Mouse (Mus musculus): ENCODE results near the gene Antxr2.

Gene Antxr2

GRCm38 (mm10) chr5:97996500-97997176 is 34.2 kb downstream of the Antxr2 start:
- no peak for DNase-seq (ENCODE audit: low read depth in 1 of 2, low spot score in 2 of 2)

GRCm38 (mm10) chr5:97995881-97996280 is 35.0 kb downstream of the Antxr2 start:
- no peak for DNase-seq (ENCODE audit: low read depth in 1 of 2, low spot score in 2 of 2)

- no peak for DNase-seq (ENCODE audit: low read depth in 1 of 2, low spot score in 2 of 2)
Measured at GRCm38 (mm10) chr5:97986656-97987294, 44.1 kb downstream of the Antxr2 start.

GRCm38 (mm10) chr5:97983375-97983774 is 47.5 kb downstream of the Antxr2 start:
- no peak for DNase-seq (ENCODE audit: low read depth in 1 of 2, low spot score in 2 of 2)

DNA sequence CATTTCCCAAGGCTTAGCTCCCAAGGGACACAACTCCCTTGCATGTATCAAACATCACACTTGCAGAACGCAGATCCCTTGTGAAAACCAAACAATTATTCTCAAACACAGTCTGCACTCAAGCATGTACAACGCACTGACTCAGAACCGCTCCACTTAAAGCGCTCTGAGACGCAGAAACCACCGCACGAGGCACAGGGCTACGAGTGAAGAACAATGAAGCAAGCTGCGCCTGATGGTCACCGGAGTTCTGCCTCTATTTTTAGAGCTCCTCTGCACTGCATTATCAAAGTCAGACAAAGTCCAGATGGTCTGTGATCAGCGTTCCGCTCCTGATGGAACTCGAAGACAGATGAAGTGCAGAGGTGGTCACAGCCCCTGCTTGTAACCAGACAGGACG is 50.4 kb downstream of the Antxr2 start:
- no peak for DNase-seq (ENCODE audit: low read depth in 1 of 2, low spot score in 2 of 2)

- DNase-seq (ENCODE audit: low read depth in 1 of 2, low spot score in 2 of 2), result no peak
Measured at GRCm38 (mm10) chr5:97973293-97973692, 57.5 kb downstream of the Antxr2 start.

DNA sequence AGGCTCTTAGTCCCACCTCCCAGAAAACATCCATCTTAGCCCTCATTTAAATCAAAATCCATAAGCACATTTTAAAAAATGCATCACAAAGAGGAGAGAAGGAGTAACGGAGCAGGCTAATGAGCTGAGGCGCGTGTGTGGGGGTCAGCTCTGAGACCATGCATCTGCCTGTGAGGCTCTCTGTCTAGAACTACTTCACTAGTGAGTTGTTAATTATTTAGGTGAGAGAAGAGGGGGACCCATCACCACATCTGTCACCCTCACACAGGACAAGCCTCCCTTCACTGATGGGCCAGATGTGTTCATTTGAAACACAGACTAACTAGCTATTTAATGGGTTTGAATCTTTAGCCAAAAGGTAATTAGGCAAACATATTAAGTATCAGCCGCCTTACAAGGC is 58.8 kb downstream of the Antxr2 start:
- no peak for DNase-seq (ENCODE audit: low read depth in 1 of 2, low spot score in 2 of 2)

DNA sequence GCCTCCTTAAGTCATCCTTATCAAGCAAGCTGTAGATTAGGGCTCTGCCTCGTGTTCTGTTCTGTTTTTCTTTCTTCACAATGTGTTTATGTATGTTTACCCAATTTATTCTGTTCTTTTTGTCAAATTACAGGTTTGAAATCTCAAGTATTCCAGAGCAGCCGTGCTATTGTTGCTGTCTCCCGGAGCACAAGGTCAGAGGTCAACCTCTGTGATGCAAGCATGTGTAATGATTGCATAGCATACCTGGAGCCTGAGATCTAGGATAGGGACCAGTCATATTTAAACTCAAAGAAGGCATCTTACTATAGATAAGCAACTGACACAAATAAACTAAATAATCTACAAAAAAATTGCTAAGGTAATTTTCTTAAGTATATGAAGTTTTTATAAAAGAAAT is 59.6 kb downstream of the Antxr2 start:
- no peak for DNase-seq (ENCODE audit: low read depth in 1 of 2, low spot score in 2 of 2)

DNA sequence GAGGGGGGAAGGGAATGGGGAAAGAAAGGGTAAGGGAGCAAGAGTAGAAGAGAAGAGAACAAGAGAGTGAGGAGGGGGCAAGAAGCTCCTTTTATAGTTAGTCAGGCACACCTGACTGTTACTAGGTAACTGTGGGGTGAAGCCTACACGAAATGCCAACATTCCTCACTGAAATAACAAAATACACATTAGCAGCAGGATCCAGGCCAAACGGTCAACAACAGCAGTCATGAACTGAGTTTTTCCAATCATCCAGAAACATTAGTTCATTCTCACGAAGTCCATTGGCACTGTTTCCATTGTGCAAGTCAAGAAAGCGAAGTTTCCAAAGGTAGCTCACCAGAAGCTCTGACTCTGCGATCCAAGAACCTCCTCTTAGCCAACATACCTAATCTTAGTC is 63.8 kb downstream of the Antxr2 start:
- no peak for DNase-seq (ENCODE audit: low read depth in 1 of 2, low spot score in 2 of 2)

- no peak for DNase-seq (ENCODE audit: low read depth in 1 of 2, low spot score in 2 of 2)
Measured at GRCm38 (mm10) chr5:97966101-97966500, 64.7 kb downstream of the Antxr2 start.

DNA sequence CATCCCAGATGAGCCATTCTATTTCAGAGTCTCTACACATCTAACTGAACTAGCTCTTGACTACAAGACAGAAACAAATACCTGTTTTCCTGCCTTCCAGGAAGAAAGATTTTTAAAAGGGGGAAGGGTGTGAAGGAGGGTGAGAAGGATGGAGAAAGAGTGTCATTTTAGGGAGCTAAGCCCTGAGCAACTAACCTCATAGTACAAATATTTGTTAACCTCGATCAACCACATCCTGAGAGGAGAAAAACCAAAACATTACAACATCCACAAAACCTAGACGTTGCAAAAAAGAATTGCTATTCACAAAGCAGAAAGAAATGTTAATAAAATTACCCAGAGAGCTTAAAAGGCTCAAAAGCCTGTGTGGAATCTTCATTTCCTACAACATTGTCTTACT is 66.4 kb downstream of the Antxr2 start:
- DNase-seq (ENCODE audit: low read depth in 1 of 2, low spot score in 2 of 2), result no peak

- no peak for DNase-seq (ENCODE audit: low read depth in 1 of 2, low spot score in 2 of 2)
Measured at GRCm38 (mm10) chr5:97962512-97962911, 68.3 kb downstream of the Antxr2 start.

DNA sequence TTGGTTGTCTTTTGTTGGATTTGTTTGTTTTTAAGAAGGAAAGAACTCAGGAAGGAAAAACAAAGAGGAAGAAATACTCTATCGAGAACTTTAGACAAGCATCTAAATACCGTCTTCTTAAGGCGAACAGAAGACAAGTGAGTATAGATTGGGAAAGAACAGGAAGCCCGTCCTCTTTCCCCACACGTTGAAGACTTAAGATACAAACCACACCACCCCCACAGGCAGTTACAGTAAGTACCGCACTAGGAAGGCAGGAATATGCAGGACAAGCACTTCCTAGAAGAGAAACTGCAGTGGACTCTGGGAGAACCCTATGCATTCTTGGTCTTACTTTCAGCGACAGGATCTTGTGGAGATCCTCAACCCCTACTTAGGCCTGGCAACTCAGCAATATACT is 69.1 kb downstream of the Antxr2 start:
- DNase-seq (ENCODE audit: low read depth in 1 of 2, low spot score in 2 of 2), result no peak

GRCm38 (mm10) chr5:97959651-97960050 is 71.2 kb downstream of the Antxr2 start:
- DNase-seq (ENCODE audit: low read depth in 1 of 2, low spot score in 2 of 2), result no peak

- DNase-seq (ENCODE audit: low read depth in 1 of 2, low spot score in 2 of 2), result no peak
Measured at GRCm38 (mm10) chr5:97959010-97959409, 71.8 kb downstream of the Antxr2 start.

DNA sequence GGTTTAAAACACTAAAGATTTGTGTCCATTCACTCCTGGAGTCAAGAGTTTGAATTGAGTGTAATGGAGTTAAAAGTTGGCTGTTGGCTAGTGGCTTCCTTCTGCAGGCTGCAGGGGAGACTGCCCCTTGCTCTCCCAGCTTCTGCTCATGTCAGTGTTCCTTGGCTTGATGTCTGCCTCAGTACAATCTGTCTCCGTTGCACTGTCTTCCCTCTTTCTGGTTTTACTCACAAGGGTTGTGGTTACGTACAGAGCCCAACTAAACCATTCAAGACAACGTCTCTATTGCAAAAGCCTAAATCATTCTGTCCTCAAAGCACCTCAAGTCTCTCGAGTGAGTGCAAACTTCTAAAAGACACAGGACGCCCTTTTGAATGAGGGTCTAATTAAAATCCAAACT is 73.3 kb downstream of the Antxr2 start:
- no peak for DNase-seq (ENCODE audit: low read depth in 1 of 2, low spot score in 2 of 2)

DNA sequence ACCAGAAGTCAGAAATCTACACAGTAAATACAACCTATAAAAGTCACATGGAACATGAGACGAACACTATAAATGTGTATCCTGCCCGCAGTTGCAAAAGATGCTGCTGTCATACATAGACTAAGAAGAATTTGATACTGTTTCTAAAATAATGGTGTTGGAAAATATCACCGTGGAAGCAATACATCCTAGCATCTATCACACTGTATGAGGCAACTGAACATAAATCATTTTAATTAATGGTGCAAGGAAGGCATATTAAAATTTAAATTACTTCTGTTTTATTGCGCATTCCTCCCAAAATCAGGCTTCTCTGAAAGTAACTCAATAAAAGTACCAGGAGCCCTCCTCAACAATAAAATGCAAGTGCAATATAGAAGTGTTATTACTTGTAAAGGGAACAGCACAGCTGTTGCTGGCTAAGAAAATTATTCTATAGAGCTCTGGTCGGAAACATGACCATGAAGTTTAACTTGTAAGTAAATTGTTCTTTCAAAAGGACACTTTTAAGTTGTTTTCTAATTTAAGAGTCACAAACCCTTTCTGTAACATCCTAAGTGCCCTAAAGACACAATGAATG is 76.6 kb downstream of the Antxr2 start:
- no peak for DNase-seq (ENCODE audit: low read depth in 1 of 2, low spot score in 2 of 2)

DNA sequence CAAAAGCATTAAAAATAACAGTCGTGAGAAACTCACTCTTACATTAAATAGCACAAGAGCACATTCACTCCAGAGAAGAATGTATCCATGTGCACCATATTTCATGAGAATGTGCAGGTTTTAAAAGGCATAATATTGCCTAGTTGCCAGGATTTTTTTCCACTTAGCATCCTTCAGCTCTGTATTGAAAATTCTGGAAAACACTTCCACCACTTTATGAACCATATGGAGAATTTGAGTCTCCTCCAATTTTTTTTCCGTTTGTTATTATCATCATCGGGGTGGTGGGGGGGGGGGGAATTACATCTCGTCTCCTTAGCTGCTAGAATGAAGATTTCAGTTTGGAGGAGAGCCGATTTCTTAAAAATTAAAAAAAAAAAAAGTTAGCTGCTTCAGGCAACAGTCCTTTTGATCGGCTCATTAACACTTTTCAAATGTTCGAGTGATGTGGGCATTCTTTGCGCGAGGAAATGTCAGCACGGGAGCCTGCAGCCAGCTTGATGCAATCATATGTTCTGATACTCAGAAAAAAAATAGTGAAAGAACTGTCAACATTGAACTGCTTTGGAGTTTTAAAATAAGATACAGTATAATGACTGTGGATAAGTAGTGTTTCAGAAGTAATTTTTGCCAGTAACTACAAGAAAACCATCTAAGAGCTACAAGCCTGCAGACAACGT is 77.5 kb downstream of the Antxr2 start:
- DNase-seq (ENCODE audit: low read depth in 1 of 2, low spot score in 2 of 2), result no peak

- no peak for DNase-seq (ENCODE audit: low read depth in 1 of 2, low spot score in 2 of 2)
Measured at GRCm38 (mm10) chr5:97947261-97947660, 83.6 kb downstream of the Antxr2 start.

DNA sequence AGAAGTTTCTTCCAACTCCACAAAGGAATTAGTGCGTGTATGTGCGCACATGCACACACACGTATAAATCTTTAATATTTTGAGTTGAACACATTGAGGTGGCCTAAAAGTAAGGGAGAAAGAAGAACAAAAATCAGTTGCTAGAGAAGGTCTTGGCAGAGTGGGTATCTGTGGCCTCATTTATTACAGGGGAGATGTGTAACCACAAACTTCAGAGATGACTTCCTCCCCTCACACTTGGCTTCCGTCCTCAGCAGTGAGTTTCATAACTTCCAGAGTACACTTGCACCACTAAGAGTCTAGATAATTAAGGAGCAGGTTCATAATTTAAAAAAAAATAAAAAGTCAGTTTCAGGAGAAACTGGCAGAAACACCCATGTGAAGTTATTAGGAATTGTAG is 84.6 kb downstream of the Antxr2 start:
- DNase-seq (ENCODE audit: low read depth in 1 of 2, low spot score in 2 of 2), result no peak

- no peak for DNase-seq (ENCODE audit: low read depth in 1 of 2, low spot score in 2 of 2)
Measured at GRCm38 (mm10) chr5:97935140-97936129, 95.4 kb downstream of the Antxr2 start.

Measured in monocyte, adult 2 months (primary cell).